Mouse (Mus musculus) ES-CJ7 (cell line): Measurements from ENCODE around the gene Pyurf.
A peak's percentile ranks its signal among the peaks of the same experiment; 100 is the strongest.

Experiments
- DNase-seq: peaks from one replicate; pipeline ENCODE4 v3.0.0; 2011; ENCODE audit warnings: low read depth, low spot score

Pyurf gene

DNA sequence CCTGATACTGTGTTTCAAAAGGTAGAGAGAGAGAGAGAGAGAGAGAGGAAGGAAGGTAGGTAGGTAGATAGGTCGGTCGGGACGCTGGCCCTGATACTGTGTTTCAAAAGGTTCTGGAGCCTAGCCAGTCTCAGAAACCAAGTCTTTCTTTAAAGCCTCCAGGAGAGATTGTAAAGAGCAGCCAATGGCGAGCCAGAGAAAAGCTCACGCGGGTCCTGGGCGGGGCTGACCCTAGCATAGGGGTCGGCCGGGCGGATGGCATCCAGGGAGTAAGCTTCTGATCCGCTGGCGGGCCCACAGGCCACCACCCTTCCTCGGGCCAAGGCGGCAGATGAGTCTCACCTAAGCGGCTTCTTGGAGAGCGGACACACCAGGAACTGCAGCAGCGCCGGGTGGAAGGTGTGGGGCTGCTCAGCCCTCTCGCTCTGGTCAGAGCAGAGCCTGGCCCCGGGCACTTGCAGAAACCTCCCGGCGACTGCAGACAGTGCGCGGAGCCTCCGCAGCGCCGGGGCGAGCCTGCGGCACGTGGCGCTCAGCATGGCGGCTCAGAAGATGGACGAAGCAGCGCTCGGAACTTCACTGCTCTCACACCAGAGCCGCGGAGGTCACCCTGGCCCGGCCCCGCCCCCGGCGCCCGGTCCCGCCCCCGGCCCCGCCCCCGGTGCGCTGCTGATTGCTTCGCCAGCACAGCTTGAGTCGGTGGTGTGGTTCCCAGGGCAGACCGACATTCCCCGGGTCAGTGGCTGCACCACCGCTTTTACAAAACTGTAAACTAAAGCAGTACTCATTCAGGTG, at the start of gene Pyurf:
Pyurf (minus strand) TSS at position 612 of the 795 bp plus-strand sequence.
- peak; percentile 86 for DNase-seq

DNA sequence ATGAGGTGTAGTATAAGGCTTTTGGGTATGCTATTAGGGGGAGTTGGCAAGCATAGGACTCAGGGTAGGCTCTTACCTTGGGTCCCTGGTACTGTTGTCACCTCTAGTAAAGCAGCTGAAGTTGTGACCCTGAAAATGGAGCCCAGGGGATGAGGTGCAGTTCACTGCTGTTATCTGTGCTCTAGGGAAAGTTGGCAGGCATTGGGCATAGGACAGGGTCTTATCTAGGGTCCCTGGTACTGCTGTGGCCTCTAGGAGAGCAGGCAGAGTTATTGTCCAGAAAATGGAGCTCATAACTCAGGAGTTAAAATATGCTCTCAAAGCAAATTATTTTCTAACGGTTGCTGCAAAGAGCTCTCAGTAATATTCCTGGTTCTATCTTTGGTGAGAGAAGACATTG, 29.5 kb upstream of the Pyurf start:
- DNase-seq: no peak

- DNase-seq: no peak
Measured at GRCm38 (mm10) chr6:57711726-57712125, 19.8 kb upstream of the Pyurf start.

GRCm38 (mm10) chr6:57706721-57707120, 14.8 kb upstream of the Pyurf start:
- DNase-seq: no peak

DNA sequence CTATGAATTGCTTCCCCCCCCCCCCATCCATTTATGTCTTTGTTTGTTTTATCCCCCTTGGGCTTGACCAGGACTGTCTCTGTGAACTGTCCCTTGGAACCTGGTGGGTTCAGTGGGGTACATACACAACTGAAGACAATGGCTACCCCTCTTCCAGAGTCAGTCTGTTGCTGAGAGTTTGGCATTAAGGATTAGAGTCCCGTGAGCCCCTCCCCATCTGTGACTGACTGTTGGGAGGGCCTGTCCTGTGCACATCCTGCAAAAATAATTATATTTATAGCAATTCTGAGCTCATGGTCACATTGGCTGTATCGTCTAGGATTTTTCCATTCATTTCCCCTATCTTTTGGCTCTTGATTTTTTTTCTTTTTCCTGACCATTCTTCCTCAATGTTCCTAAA, 11.8 kb upstream of the Pyurf start:
- no peak for DNase-seq

GRCm38 (mm10) chr6:57702743-57703499, 11.0 kb upstream of the Pyurf start:
- peak; percentile 94 for DNase-seq

DNA sequence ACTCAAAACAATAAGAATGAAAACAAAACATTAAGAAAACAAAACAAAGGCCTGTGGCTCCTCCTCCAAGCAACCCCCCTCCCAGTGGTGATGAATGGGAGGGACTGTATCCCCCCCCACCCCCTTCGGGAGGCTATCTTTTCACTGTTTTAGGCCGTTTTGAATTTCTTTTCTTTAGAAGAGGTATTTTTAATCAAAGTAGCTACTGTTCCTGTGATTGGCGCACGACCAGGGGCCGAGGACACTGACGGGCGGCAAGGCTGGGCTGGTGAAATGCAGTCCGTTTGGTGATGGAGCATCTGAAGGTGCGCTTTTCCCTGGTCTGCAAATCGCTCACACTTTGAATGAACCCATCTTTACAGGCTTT, 10.5 kb upstream of the Pyurf start, which contains the start of gene Lancl2:
Lancl2 (plus strand) TSS at position 165 of the 367 bp plus-strand sequence.
- DNase-seq: no peak

DNA sequence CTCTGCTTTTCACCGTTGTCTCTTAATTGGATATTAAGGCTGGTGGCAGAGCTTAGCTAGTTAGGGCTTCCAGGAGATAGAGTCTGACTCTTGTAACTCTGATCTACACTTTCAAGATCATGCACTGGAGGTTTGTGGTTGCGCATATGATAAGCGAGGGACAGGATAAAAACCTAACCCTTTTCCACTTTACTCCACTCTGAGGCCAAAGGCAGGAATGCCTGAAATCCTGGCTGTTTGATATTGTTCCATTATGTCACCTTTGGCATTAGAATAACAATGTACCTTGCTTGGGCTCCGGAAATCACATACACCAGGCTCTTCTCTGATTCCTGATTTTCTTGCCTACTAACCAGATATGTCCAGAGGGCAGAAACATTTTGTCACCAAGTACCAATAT, 9.8 kb upstream of the Pyurf start:
- DNase-seq: no peak

- no peak for DNase-seq
Measured at GRCm38 (mm10) chr6:57693116-57693515, 1.2 kb upstream of the Pyurf start.

DNA sequence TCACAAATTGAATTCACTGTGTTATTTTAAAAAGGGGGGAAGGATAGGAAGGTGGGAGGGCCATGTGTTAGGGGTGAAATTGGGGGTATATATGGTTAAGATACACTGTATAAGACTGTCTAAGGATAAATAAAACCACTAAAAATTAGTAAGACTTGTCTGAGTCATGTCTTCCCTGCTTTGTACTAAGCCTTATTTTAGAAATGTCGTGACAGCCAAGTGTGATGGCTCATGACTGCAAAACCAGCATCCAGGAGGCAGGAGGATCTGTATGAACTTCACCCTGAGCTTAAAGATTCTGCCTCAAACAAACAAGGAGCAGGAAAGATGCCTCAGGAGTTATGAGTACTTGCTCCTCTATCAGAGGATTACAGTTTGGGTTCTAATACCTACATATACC, 7.7 kb downstream of the Pyurf start:
- DNase-seq: no peak

GRCm38 (mm10) chr6:57661295-57661694, 30.6 kb downstream of the Pyurf start:
- no peak for DNase-seq

DNA sequence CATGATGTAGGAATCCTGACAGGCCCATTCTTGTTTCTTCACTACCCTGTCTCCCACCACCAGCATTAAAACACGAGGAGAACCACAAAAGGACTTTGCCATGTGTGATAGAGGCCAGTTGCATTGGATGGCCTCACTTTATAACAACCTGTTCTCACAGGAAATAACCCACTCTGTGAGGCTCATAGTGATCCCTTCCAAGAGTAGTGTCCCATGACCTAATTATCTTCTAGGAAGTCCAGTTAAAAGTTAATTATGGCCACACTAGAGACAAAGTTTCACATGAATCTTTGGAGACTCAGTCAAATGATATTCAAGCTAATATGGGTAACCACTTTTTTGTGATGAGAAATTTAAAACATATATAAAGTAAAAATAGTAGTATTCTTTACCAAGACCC, 44.6 kb downstream of the Pyurf start:
- DNase-seq: no peak

GRCm38 (mm10) chr6:57641789-57642188, 50.1 kb downstream of the Pyurf start:
- no peak for DNase-seq

DNA sequence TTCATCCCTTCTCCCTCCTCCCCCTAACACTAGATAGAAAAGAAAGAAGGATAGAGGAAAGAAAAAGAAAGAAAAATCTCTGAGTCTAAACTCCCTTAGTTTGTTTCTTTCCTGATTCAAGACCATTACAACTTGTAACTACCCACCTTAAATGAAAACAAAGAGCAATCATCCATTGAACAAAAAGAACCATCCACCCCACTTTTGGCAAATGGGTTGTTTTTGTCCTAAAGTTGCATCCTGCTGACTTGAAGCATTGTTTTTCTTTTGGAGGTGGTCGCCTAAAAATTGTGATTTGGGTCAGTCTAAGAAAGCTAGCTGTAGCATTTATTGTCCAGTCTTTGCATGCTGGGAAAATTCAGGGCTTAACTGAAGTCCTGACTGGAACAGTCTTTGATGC, 52.3 kb downstream of the Pyurf start:
- DNase-seq: peak; percentile 28
